Mouse (Mus musculus): ENCODE measurements at regions not wholly inside any gene's neighbourhood (a gene's known extent, or its start where the extent isn't known, plus 50 kb on each side); places are given as distances from the start of the nearest gene placed in this dataset.

DNA sequence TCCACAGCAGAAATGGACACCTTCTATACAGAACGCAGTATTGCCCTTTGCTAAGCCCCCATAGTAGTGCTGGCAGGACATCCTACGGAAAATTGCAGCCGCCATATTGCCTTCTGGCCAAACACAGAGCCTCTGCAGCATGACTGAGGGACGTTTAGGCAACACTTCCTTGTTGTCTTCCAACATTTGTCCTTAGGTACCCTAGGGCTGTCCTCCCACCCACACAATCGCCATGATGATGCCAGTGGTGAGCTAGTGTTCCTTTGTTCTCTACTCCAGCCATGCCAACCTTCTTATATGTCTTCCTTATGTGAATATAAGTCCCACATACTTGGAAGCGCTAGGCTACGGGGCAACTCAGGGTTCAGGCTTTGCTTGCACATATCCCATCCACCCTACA is 375.0 kb upstream of the Pik3r1 start:
- TF ChIP-seq CTCF (IDR thresholded peaks at IDR 0.05; ENCODE audit: low read depth), result no peak
- TF ChIP-seq EP300 (IDR thresholded peaks at IDR 0.05; ENCODE audit: low read depth), result no peak

Measured in liver, postnatal 0 days (tissue).